In the genomic region with DNA sequence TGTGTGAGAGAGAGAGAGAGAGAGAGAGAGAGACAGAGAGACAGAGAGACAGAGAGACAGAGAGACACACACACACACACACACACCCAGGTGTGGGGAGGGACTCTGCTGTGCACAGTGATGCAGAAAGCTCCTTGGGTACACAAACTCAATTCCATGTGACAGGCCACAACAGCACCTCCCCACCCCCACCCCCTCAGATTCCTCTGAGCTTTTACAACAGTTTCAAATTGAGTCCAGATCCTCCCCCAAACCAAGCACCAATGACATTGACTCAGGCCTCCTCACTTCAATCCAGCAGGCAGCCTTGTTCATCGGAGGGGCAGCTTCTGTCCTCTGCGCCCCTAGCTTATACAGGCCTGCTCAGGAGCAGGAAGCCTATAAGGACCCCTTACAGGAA, we compare ENCODE assay signal across 11 mouse cellular contexts. TPM values are rescaled to one million over a fixed set of nuclear protein-coding genes. Genes with fewer than 3 reads are reported as not detected.
DNase-seq lines count a peak whose midpoint lies in the region; ATAC-seq and TF ChIP-seq lines count a peak whose summit lies in the region.
"Had no signal": no experiment of that assay in that cellular context is flagged by ENCODE, and none has a peak within 500 bp of the region (broad histone marks: within the 10 kb centered on the region; RNA-seq: fewer than 3 reads in every experiment).

No protein-coding gene starts in this region.

- CTCF ChIA-PET in Patski (lab: Charles Lee): interaction anchor here (0.7 to 1.0 kb wide), 2 partner anchors 13 to 41 kb away, joined by 3 read pairs; no protein-coding TSS in a partner anchor

- H3K27ac ChIP-seq in forebrain, embryonic 10.5 days: peak overlapping the region; percentile 77
- no peak overlapping the region for H3K27ac ChIP-seq in forebrain, embryonic 11.5 days (ENCODE audit: low read depth, low read length)
- peak overlapping the region; percentile 78 for H3K27ac ChIP-seq in kidney, postnatal 0 days
- H3K27ac ChIP-seq in hindbrain, embryonic 13.5 days: peak overlapping the region; percentile 61
- H3K27ac ChIP-seq: liver, embryonic 13.5 days had no signal

- POLR2A ChIA-PET in Patski (lab: Charles Lee): interaction anchor here (0.6 to 1.0 kb wide), 2 partner anchors 11 to 140 kb away, joined by 3 to 8 read pairs; no protein-coding TSS in a partner anchor

- in situ Hi-C loops in Patski (cut with MboI; ENCODE audit: low pct_unique_long_range_greater_than_20kb): no loop called here

- H3K9ac ChIP-seq in forebrain, embryonic 11.5 days (ENCODE audit: low read length): no peak overlapping the region
- H3K9ac ChIP-seq in kidney, postnatal 0 days (ENCODE audit: low read depth, low read length): no peak overlapping the region
- H3K9ac ChIP-seq in hindbrain, embryonic 13.5 days: no peak overlapping the region
- H3K9ac ChIP-seq: liver, embryonic 13.5 days had no signal

- TF ChIP-seq CTCF in kidney, postnatal 0 days (IDR thresholded peaks at IDR 0.05; ENCODE audit: low read depth): no peak
- TF ChIP-seq CTCF in Patski (IDR thresholded peaks at IDR 0.05): no peak

- peaks cover 3% of the 10 kb centered on the region; the same call in 1 of the 2 replicates for H3K9me3 ChIP-seq in forebrain, embryonic 10.5 days
- no peaks in the 10 kb centered on the region; the same call in 1 of the 2 replicates for H3K9me3 ChIP-seq in forebrain, embryonic 11.5 days (ENCODE audit: control insufficient read depth, low read length)
- H3K9me3 ChIP-seq in kidney, postnatal 0 days (replicated peaks; ENCODE audit: low read length): no peaks in the 10 kb centered on the region
- peaks cover 4% of the 10 kb centered on the region; the same call in 1 of the 2 replicates for H3K9me3 ChIP-seq in hindbrain, embryonic 13.5 days
- H3K9me3 ChIP-seq: liver, embryonic 13.5 days had no signal

- no peak overlapping the region for H3K4me3 ChIP-seq in forebrain, embryonic 10.5 days
- no peak overlapping the region for H3K4me3 ChIP-seq in forebrain, embryonic 11.5 days (ENCODE audit: low read depth, low read length)
- H3K4me3 ChIP-seq in kidney, postnatal 0 days (replicated peaks; ENCODE audit: low read depth, low read length): no peak overlapping the region
- no peak overlapping the region for H3K4me3 ChIP-seq in hindbrain, embryonic 13.5 days
- H3K4me3 ChIP-seq: erythroblast, embryonic 14.5 days; liver, embryonic 13.5 days had no signal

- H3K4me1 ChIP-seq in forebrain, embryonic 10.5 days: peaks cover 19% of the 10 kb centered on the region
- no peaks in the 10 kb centered on the region; the same call in 1 of the 2 replicates for H3K4me1 ChIP-seq in forebrain, embryonic 11.5 days (replicated peaks; ENCODE audit: control insufficient read depth, insufficient read depth, low read length)
- peaks cover 7% of the 10 kb centered on the region for H3K4me1 ChIP-seq in kidney, postnatal 0 days (replicated peaks; ENCODE audit: insufficient read depth, low read length)
- peaks cover 15% of the 10 kb centered on the region for H3K4me1 ChIP-seq in hindbrain, embryonic 13.5 days (replicated peaks)
- H3K4me1 ChIP-seq: liver, embryonic 13.5 days had no signal

- no peak for ATAC-seq in forebrain, embryonic 11.5 days (replicated peaks; ENCODE audit: low FRiP score)
- ATAC-seq in kidney, postnatal 0 days (replicated peaks; ENCODE audit: low FRiP score, low read depth): peak; percentile 71
- ATAC-seq in Patski: peak; percentile 38
- ATAC-seq in hindbrain, embryonic 13.5 days (ENCODE audit: low FRiP score): no peak

- no peak overlapping the region for H3K4me2 ChIP-seq in forebrain, embryonic 11.5 days (ENCODE audit: low read depth, low read length, severe bottlenecking)
- no peak overlapping the region for H3K4me2 ChIP-seq in kidney, postnatal 0 days (ENCODE audit: low read length)
- H3K4me2 ChIP-seq in hindbrain, embryonic 13.5 days: no peak overlapping the region
- H3K4me2 ChIP-seq: liver, embryonic 13.5 days had no signal

- DNase-seq in forebrain, embryonic 10.5 days (ENCODE audit: extremely low spot score, low spot score): no peak
- DNase-seq in forebrain, embryonic 11.5 days (ENCODE audit: low spot score): no peak
- DNase-seq in kidney, postnatal 0 days (ENCODE audit: low spot score): peak; percentile 69
- DNase-seq in kidney, adult 8-10 months: no peak
- DNase-seq in Patski (ENCODE audit: low read depth, low spot score): no peak
- DNase-seq in right cerebral cortex, postnatal 4 days: no peak
- no peak for DNase-seq in layer of hippocampus, postnatal 25 days (ENCODE audit: extremely low spot score in 1 of 2, low spot score in 1 of 2)
- DNase-seq: liver, embryonic 13.5 days; thymus, postnatal 36 days had no signal

- peaks cover 46% of the 10 kb centered on the region for H3K36me3 ChIP-seq in forebrain, embryonic 10.5 days (replicated peaks)
- H3K36me3 ChIP-seq in forebrain, embryonic 11.5 days (ENCODE audit: control insufficient read depth, insufficient read depth, low read length): no peaks in the 10 kb centered on the region; the same call in 1 of the 2 replicates
- H3K36me3 ChIP-seq in kidney, postnatal 0 days (ENCODE audit: insufficient read depth, low read length): 0 out of 2 replicates have a peak, but pooled peaks cover 8% of the 10 kb centered on the region
- no peaks in the 10 kb centered on the region for H3K36me3 ChIP-seq in hindbrain, embryonic 13.5 days

- 73% methylated on average over 2 of the region's 2 CpGs for WGBS in forebrain, embryonic 10.5 days
- 70% methylated on average over 2 of the region's 2 CpGs for WGBS in forebrain, embryonic 11.5 days
- 37% methylated on average over 2 of the region's 2 CpGs for WGBS in kidney, postnatal 0 days
- WGBS in hindbrain, embryonic 13.5 days: 78% methylated on average over 2 of the region's 2 CpGs

- H3K27me3 ChIP-seq in forebrain, embryonic 10.5 days (ENCODE audit: poor library complexity, severe bottlenecking): no peaks in the 10 kb centered on the region
- no peaks in the 10 kb centered on the region for H3K27me3 ChIP-seq in forebrain, embryonic 11.5 days (ENCODE audit: control insufficient read depth, insufficient read depth, low read length)
- no peaks in the 10 kb centered on the region for H3K27me3 ChIP-seq in kidney, postnatal 0 days (ENCODE audit: insufficient read depth, low read length)
- no peaks in the 10 kb centered on the region for H3K27me3 ChIP-seq in Patski
- peaks cover 6% of the 10 kb centered on the region; the same call in 1 of the 2 replicates for H3K27me3 ChIP-seq in hindbrain, embryonic 13.5 days
- H3K27me3 ChIP-seq: liver, embryonic 13.5 days had no signal

RNA-seq across cellular contexts. Expression of a gene that starts 14.1 kb away (rescaled TPM):
- 76.9 and 78.7 TPM in 2 replicates for polyA plus RNA-seq in forebrain, embryonic 10.5 days (2016; fragmentation: Nextera tagmentation; extraction: Ambion mirVana)
- polyA plus RNA-seq in forebrain, embryonic 11.5 days (2014; fragmentation: Nextera tagmentation; extraction: Ambion mirVana): 50.6 and 63.5 TPM in 2 replicates
- polyA plus RNA-seq in kidney, postnatal 0 days (2015; fragmentation: Nextera tagmentation; extraction: Ambion mirVana): 95.4 and 102 TPM in 2 replicates
- polyA plus RNA-seq in Patski (2021): 73.0 TPM
- 18.3 and 19.1 TPM in 2 replicates for polyA plus RNA-seq in hindbrain, embryonic 13.5 days (2015; fragmentation: Nextera tagmentation; extraction: Ambion mirVana)
- total RNA-seq in layer of hippocampus, postnatal 25 days (2021): 1 to 10 TPM; 4.9 to 5.1 TPM

RNA-seq across cellular contexts. Expression of a gene that starts 36.6 kb away (rescaled TPM):
- polyA plus RNA-seq in forebrain, embryonic 10.5 days (2016; fragmentation: Nextera tagmentation; extraction: Ambion mirVana): 29.1 and 29.9 TPM in 2 replicates
- 26.9 and 27.2 TPM in 2 replicates for polyA plus RNA-seq in forebrain, embryonic 11.5 days (2014; fragmentation: Nextera tagmentation; extraction: Ambion mirVana)
- polyA plus RNA-seq in kidney, postnatal 0 days (2015; fragmentation: Nextera tagmentation; extraction: Ambion mirVana): 64.5 and 70.3 TPM in 2 replicates
- 64.0 TPM for polyA plus RNA-seq in Patski (2021)
- 20.5 and 21.8 TPM in 2 replicates for polyA plus RNA-seq in hindbrain, embryonic 13.5 days (2015; fragmentation: Nextera tagmentation; extraction: Ambion mirVana)
- 10 to 100 TPM; 21.4 to 21.8 TPM for total RNA-seq in layer of hippocampus, postnatal 25 days (2021)

Comparison
In these comparisons a context has a peak if more than half of its experiments do, and no peak if none do; other contexts are left out.
1. ATAC-seq: peak in kidney, postnatal 0 days (single experiment) and Patski (single experiment); none in forebrain, embryonic 11.5 days (single experiment) and hindbrain, embryonic 13.5 days (single experiment).